ENCODE assay signal across 18 mouse cellular contexts in genomic region chr7:82360186-82360585, GRCm38 (mm10). TPM values are rescaled to one million over a fixed set of nuclear protein-coding genes. Genes with fewer than 3 reads are reported as not detected.
"Had no signal": no experiment of that assay in that cellular context is flagged by ENCODE, and none has a peak within 500 bp of the region (broad histone marks: within the 10 kb centered on the region; RNA-seq: fewer than 3 reads in every experiment).

No protein-coding gene starts in this region.

- H3K27me3 ChIP-seq: limb, embryonic 15.5 days; liver, embryonic 12.5 days; megakaryocyte, embryonic 14.5 days; midbrain, embryonic 15.5 days; neural tube, embryonic 13.5 days; stomach, embryonic 15.5 days had no signal

- H3K9me3 ChIP-seq: limb, embryonic 15.5 days; liver, embryonic 12.5 days; midbrain, embryonic 15.5 days; neural tube, embryonic 13.5 days; stomach, embryonic 15.5 days had no signal

- H3K27ac ChIP-seq: left cerebral cortex, adult 2 months; limb, embryonic 15.5 days; liver, embryonic 12.5 days; midbrain, embryonic 15.5 days; neural tube, embryonic 13.5 days; stomach, embryonic 15.5 days had no signal

- H3K4me2 ChIP-seq: limb, embryonic 15.5 days; liver, embryonic 12.5 days; lung, embryonic 14.5 days; midbrain, embryonic 11.5 days; midbrain, embryonic 15.5 days; neural tube, embryonic 13.5 days; stomach, embryonic 15.5 days had no signal

- H3K4me3 ChIP-seq: left cerebral cortex, adult 2 months; limb, embryonic 15.5 days; liver, embryonic 12.5 days; megakaryocyte, embryonic 14.5 days; midbrain, embryonic 15.5 days; neural tube, embryonic 13.5 days; stomach, embryonic 15.5 days had no signal

- H3K36me3 ChIP-seq: limb, embryonic 15.5 days; liver, embryonic 12.5 days; midbrain, embryonic 15.5 days; neural tube, embryonic 13.5 days; stomach, embryonic 15.5 days had no signal

- DNase-seq: kidney, postnatal 10 days; lung, embryonic 14.5 days; lung, postnatal 10 days; lung, postnatal 4 days; retina, postnatal 1 day; right cerebral cortex, postnatal 4 days; spleen, adult 18-20 months; thymus, adult 18-20 months; thymus, postnatal 14 days had no signal

- ATAC-seq: liver, embryonic 12.5 days; midbrain, embryonic 15.5 days had no signal

- H3K4me1 ChIP-seq: liver, embryonic 12.5 days; midbrain, embryonic 15.5 days; neural tube, embryonic 13.5 days had no signal

- H3K9ac ChIP-seq: limb, embryonic 15.5 days; liver, embryonic 12.5 days; lung, embryonic 14.5 days; midbrain, embryonic 15.5 days; neural tube, embryonic 13.5 days; stomach, embryonic 15.5 days had no signal

RNA-seq across cellular contexts. Expression of gene Adamtsl3, which starts 24.7 kb away (rescaled TPM):
- total RNA-seq: monocyte, adult 5-6 weeks had no signal
- polyA plus RNA-seq: midbrain, embryonic 11.5 days had no signal
